Mouse (Mus musculus) thymus, postnatal 25 days (tissue): ENCODE measurements around the gene Hectd4.
"Not testable (repeated sequence)": the region's sequence is repeated elsewhere in the genome, so short reads cannot be mapped to it uniquely, and the experiment has no call there.

Experiments
- DNase-seq: peaks from one replicate; pipeline ENCODE4 v3.0.0; 2022

Hectd4 gene

GRCm38 (mm10) chr5:121292309-121293165 is 72.5 kb downstream of the Hectd4 start:
- no peak for DNase-seq

GRCm38 (mm10) chr5:121305009-121305408 is 85.0 kb downstream of the Hectd4 start:
- DNase-seq, result no peak

- DNase-seq, result no peak
These were observed 87.6 kb downstream of the Hectd4 start for GRCm38 (mm10) chr5:121307620-121308019.

- DNase-seq, result no peak
These were observed 91.6 kb downstream of the Hectd4 start for GRCm38 (mm10) chr5:121311576-121311975.

GRCm38 (mm10) chr5:121313764-121314474 is 93.9 kb downstream of the Hectd4 start:
- no peak for DNase-seq

- no peak for DNase-seq
These were observed 106.2 kb downstream of the Hectd4 start for GRCm38 (mm10) chr5:121326079-121326805.

- no peak for DNase-seq
These were observed 109.5 kb downstream of the Hectd4 start for GRCm38 (mm10) chr5:121329333-121330058.

- not testable (repeated sequence) for DNase-seq
These were observed 110.3 kb downstream of the Hectd4 start for GRCm38 (mm10) chr5:121330154-121330816.

- no peak for DNase-seq
These were observed 111.7 kb downstream of the Hectd4 start for GRCm38 (mm10) chr5:121331731-121332130.

- DNase-seq, result no peak
These were observed 114.0 kb downstream of the Hectd4 start for GRCm38 (mm10) chr5:121333976-121334375.

GRCm38 (mm10) chr5:121334454-121334853 is 114.4 kb downstream of the Hectd4 start:
- DNase-seq, result no peak

GRCm38 (mm10) chr5:121335426-121335825 is 115.4 kb downstream of the Hectd4 start:
- DNase-seq, result no peak

GRCm38 (mm10) chr5:121336009-121336408 is 116.0 kb downstream of the Hectd4 start:
- no peak for DNase-seq

- DNase-seq, result no peak
These were observed 116.8 kb downstream of the Hectd4 start for GRCm38 (mm10) chr5:121336776-121337175.

GRCm38 (mm10) chr5:121339507-121340230 is 119.7 kb downstream of the Hectd4 start:
- no peak for DNase-seq

- no peak for DNase-seq
These were observed 121.0 kb downstream of the Hectd4 start for GRCm38 (mm10) chr5:121340965-121341473.

GRCm38 (mm10) chr5:121342490-121342889 is 122.5 kb downstream of the Hectd4 start:
- no peak for DNase-seq

- no peak for DNase-seq
These were observed 124.0 kb downstream of the Hectd4 start for GRCm38 (mm10) chr5:121343997-121344396.

- no peak for DNase-seq
These were observed 139.2 kb downstream of the Hectd4 start for GRCm38 (mm10) chr5:121359229-121359628.

- DNase-seq, result no peak
These were observed 141.7 kb downstream of the Hectd4 start for GRCm38 (mm10) chr5:121361696-121362095.

- no peak for DNase-seq
These were observed 143.4 kb downstream of the Hectd4 start for GRCm38 (mm10) chr5:121363441-121363840.
